Mouse (Mus musculus) bone marrow macrophage, adult 2 months (primary cell): ENCODE measurements around the gene Tmem102. TPM values are rescaled to one million over a fixed set of nuclear protein-coding genes. Genes with fewer than 3 reads are reported as not detected.
A peak's percentile ranks its signal among the peaks of the same experiment; 100 is the strongest.

Experiments
- H3K27ac ChIP-seq: 2 replicates; pipeline ENCODE4 v1.5.1; 2012; ENCODE audit warnings: low read depth, low read length; ENCODE audit not compliant: insufficient read depth
- H3K4me1 ChIP-seq: 2 replicates; pipeline ENCODE4 v1.6.1; 2012; ENCODE audit warnings: low read length; ENCODE audit not compliant: control insufficient read depth, insufficient read depth
- H3K4me3 ChIP-seq: 2 replicates; pipeline ENCODE4 v1.5.1; 2012; ENCODE audit warnings: mild to moderate bottlenecking, low read length, moderate library complexity; ENCODE audit not compliant: insufficient read depth
- CTCF ChIP-seq: IDR thresholded peaks from 2 replicates; pipeline ENCODE4 v1.5.1; 2012; ENCODE audit warnings: low read depth, mild to moderate bottlenecking, low read length, moderate library complexity
- POLR2A ChIP-seq: IDR thresholded peaks from 2 replicates; pipeline ENCODE4 v1.6.1; 2012; ENCODE audit warnings: mild to moderate bottlenecking, low read depth, low read length, borderline replicate concordance
- polyA plus RNA-seq: library from polyadenylated mRNA; stranded (reverse); fragments of >200 nt; gene quantifications from 2 replicates; pipeline ENCODE4 v1.2.4, GENCODE M21; 2012; ENCODE audit not compliant: missing spikeins, insufficient read depth, insufficient read length

Gene Tmem102
- polyA plus RNA-seq, 1 experiment: not detected

DNA sequence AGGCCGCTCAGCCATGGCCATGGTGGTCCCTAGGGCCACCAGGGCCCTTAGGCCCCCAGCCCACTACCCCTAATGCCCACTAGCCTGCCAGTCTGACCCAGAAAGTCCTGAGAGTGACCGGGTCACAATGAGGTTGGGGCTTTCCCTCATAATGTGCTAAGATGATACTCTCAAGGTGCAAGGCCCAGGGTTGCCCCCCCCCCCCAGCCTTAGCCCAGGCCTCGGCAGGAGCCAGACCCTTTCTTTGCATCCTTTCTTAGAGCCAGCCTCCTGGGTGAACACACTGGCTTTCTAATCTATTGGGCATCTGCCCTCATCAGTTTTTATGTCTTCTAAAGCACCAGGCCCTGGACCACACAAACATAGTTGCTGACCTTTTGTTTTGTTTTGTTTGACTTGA lies 16.7 kb upstream of the Tmem102 start, which contains the start of gene Spem1:
Gene Spem1 (minus strand): TSS at position 101 of the 400 bp plus-strand sequence.
- Histone ChIP-seq H3K4me3 (no peak within 1 kb of the TSS), H3K27ac (no peak within 1 kb of the TSS), H3K4me1 (no peaks in the 10 kb centered on the region)
- no peak for TF ChIP-seq POLR2A
- TF ChIP-seq CTCF: no peak

- H3K4me3 ChIP-seq: no peak overlapping the region
- H3K27ac ChIP-seq: no peak overlapping the region
- TF ChIP-seq POLR2A (no peak), CTCF (no peak)
- H3K4me1 ChIP-seq: no peaks in the 10 kb centered on the region
Observed at GRCm38 (mm10) chr11:69818871-69819270, 13.4 kb upstream of the Tmem102 start.

- H3K27ac ChIP-seq: no peak within 1 kb of the TSS
- TF ChIP-seq POLR2A (no peak), CTCF (no peak)
- H3K4me1 ChIP-seq: no peaks in the 10 kb centered on the region
- no peak within 1 kb of the TSS for H3K4me3 ChIP-seq
Observed at GRCm38 (mm10) chr11:69818365-69818764, 12.9 kb upstream of the Tmem102 start, which contains the start of gene Spem2. Gene Spem2, minus strand, starts transcription at chr11:69818465.

DNA sequence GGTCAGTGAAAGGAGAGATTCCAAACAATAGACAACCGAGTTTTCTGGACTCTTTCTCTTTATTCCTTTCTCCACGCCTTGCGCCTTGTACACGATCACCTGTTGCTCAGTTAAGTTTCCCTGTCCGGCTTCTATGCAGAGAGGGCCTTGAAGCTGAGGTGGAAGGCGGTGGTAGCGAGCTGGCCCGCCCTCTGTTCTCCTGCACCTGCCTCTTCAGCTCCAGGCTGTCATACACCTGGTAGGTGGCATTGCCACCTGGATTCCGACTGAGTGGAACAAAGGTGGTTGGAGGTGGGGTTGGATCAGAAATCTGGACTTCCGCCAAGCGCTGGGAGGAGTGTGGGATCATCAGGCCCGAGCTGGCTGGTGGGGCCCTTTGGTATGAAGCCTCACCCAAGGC lies 11.1 kb upstream of the Tmem102 start:
- Histone ChIP-seq H3K4me3 (no peak overlapping the region), H3K4me1 (no peaks in the 10 kb centered on the region), H3K27ac (no peak overlapping the region)
- no peak for TF ChIP-seq POLR2A
- no peak for TF ChIP-seq CTCF

DNA sequence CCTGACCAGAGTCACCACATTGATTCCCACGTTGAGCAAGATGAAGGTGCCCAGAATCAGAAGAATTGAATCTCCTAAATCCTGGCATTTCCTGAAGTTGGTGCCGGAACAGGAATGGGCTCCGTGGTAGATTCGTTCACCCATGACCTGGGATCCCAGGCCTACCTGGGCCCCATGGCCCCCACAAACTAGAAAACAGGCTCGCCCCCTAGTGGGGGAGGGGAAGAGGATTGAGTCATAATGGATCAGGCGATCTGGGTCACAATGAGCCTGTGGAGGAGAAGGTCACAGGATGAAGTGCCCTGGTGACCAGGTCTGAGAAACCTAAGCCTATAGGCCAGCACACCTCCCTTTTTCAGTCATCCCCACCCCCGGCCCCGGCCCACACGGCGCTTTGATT lies 9.7 kb upstream of the Tmem102 start, which contains the start of gene Gm39566:
Gene Gm39566 (minus strand): TSS at position 144 of the 400 bp plus-strand sequence.
- TF ChIP-seq POLR2A (no peak), CTCF (no peak)
- Histone ChIP-seq H3K4me1 (no peaks in the 10 kb centered on the region), H3K27ac (no peak within 1 kb of the TSS), H3K4me3 (no peak within 1 kb of the TSS)

- H3K4me3 ChIP-seq: no peak overlapping the region
- H3K4me1 ChIP-seq: no peaks in the 10 kb centered on the region
- TF ChIP-seq CTCF: no peak
- no peak for TF ChIP-seq POLR2A
- H3K27ac ChIP-seq: no peak overlapping the region
Observed at GRCm38 (mm10) chr11:69810280-69810679, 4.9 kb upstream of the Tmem102 start.

GRCm38 (mm10) chr11:69807641-69808040 lies 2.2 kb upstream of the Tmem102 start:
- no peak for TF ChIP-seq CTCF
- TF ChIP-seq POLR2A: no peak
- Histone ChIP-seq H3K27ac (no peak overlapping the region), H3K4me3 (no peak overlapping the region), H3K4me1 (peaks cover 3% of the 10 kb centered on the region; the same call in 1 of the 2 replicates)

DNA sequence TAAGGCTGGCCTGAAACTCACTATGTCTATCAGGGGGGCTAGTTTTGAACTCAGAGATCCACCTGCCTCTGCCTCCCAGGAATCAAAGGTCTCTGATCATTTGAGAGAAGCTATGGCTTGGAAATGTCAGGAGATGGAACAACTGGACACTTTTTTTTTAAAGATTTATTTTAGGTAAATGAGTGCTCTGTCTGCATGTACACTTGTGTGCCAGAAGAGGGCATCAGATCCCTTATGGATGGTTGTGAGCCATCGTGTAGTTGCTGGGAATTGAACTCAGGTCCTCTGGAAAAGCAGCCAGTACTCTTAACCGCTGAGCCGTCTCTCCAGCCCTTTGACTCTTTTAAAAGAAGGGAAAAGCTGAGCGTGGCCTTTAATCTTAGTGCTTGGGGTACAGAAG lies 954 bp upstream of the Tmem102 start:
- H3K4me3 ChIP-seq: no peak overlapping the region
- H3K4me1 ChIP-seq: peaks cover 3% of the 10 kb centered on the region; the same call in 1 of the 2 replicates
- H3K27ac ChIP-seq: no peak overlapping the region
- TF ChIP-seq POLR2A (no peak), CTCF (no peak)

DNA sequence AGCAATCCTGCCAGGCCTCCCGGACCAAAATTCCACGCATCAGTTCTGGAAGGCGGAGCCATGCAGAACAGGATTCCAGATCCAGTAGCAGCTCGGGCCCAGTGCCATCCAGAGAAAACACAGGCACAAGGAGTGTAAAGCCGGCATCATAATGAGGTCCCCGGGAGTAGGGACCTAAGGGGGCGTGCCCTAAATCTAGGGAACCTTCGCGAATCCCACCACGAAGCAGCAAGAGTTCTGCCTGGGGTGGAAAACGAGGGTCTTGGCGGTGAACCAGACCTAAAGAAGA lies 828 bp downstream of the Tmem102 start:
- TF ChIP-seq CTCF: no peak
- Histone ChIP-seq H3K4me1 (peaks cover 3% of the 10 kb centered on the region; the same call in 1 of the 2 replicates), H3K27ac (no peak overlapping the region), H3K4me3 (no peak overlapping the region)

- Histone ChIP-seq H3K4me1 (peaks cover 6% of the 10 kb centered on the region), H3K4me3 (peak overlapping the region; percentile 75), H3K27ac (peak overlapping the region; percentile 49)
- TF ChIP-seq POLR2A (no peak), CTCF (peak; percentile 13; the same call in 1 of the 2 replicates)
Observed at GRCm38 (mm10) chr11:69803786-69804651, 1.4 kb downstream of the Tmem102 start.

DNA sequence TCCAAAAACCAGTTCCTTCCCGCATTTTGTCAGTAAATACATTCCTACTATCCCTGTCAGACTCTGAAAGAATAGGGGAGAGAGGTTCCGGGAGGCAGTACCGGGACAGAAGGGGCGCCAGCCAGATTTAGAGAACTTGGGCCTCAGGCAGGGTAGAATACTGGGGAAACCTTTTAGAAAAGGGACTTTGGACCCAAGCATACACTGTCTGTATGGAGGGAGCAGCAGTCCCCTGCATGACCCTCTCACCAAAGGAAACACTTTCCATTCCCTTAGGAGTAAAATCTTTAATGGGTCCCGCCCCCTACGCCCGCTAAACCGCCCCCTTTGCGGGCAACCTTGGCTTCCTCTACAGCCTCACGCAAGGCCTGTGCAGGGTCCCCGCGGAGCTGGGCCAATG lies 2.1 kb downstream of the Tmem102 start:
- no peak for TF ChIP-seq CTCF
- TF ChIP-seq POLR2A: no peak
- Histone ChIP-seq H3K4me3 (peak overlapping the region; percentile 75), H3K27ac (peak overlapping the region; percentile 49), H3K4me1 (peaks cover 13% of the 10 kb centered on the region)
